Mouse (Mus musculus) heart, embryonic 16.5 days (tissue): ENCODE measurements around the gene Grb7. TPM values are rescaled to one million over a fixed set of nuclear protein-coding genes. Genes with fewer than 3 reads are reported as not detected.

Source experiments
- ATAC-seq: fragments of 200-750 bp; cut with Nextera tagmentation; replicated peaks from 2 replicates; pipeline ENCODE4 v1.8.0; 2017; ENCODE audit warnings: moderate number of reproducible peaks; ENCODE audit not compliant: insufficient read depth, low FRiP score; ENCODE audit errors: extremely low read depth
- H3K27ac ChIP-seq: fragments of 300-500 bp; sonication (generic); 2 replicates; pipeline ENCODE4 v1.5.1; 2014; ENCODE audit warnings: mild to moderate bottlenecking, low read length, control low read depth, moderate library complexity
- H3K27me3 ChIP-seq: fragments of 300-500 bp; sonication (generic); 2 replicates; pipeline ENCODE4 v1.6.1; 2014; ENCODE audit warnings: low read length, mixed read lengths; ENCODE audit not compliant: control insufficient read depth, insufficient read depth
- H3K36me3 ChIP-seq: fragments of 300-500 bp; sonication (generic); 2 replicates; pipeline ENCODE4 v1.6.1; 2014; ENCODE audit not compliant: control insufficient read depth, insufficient read depth
- H3K4me1 ChIP-seq: fragments of 300-500 bp; sonication (generic); 2 replicates; pipeline ENCODE4 v1.6.1; 2014; ENCODE audit warnings: low read length, mixed read lengths; ENCODE audit not compliant: control insufficient read depth, insufficient read depth
- H3K4me2 ChIP-seq: fragments of 300-500 bp; sonication (generic); 2 replicates; pipeline ENCODE4 v1.6.1; 2014; ENCODE audit warnings: low read depth, mild to moderate bottlenecking, control low read depth, low read length
- H3K4me3 ChIP-seq: fragments of 300-500 bp; sonication (generic); 2 replicates; pipeline ENCODE4 v1.5.1; 2014; ENCODE audit warnings: mild to moderate bottlenecking, control low read depth, low read length
- H3K9ac ChIP-seq: fragments of 300-500 bp; sonication (generic); 2 replicates; pipeline ENCODE4 v1.6.1; 2014; ENCODE audit warnings: low read length, control low read depth
- H3K9me3 ChIP-seq: fragments of 300-500 bp; sonication (generic); replicated peaks from 2 replicates; pipeline ENCODE4 v1.6.1; 2016; ENCODE audit warnings: low read length; ENCODE audit not compliant: control insufficient read depth
- WGBS: fragments of 180-500 bp; shearing (Covaris S2); extraction: QIAGEN DNeasy Blood & Tissue Kit; methylation state at CpG from one replicate; pipeline ENCODE4 v1.1.7; 2014; 5-methylcytosine and 5-hydroxymethylcytosine counted together
- polyA plus RNA-seq: library from polyadenylated mRNA; unstranded; fragments of >200 nt; fragmentation: Nextera tagmentation; extraction: Ambion mirVana; gene quantifications from 2 replicates; pipeline ENCODE4 v1.2.1, GENCODE M21; 2015

Gene Grb7
- polyA plus RNA-seq, 1 experiment from 2014 or later, result 1.9 TPM

DNA sequence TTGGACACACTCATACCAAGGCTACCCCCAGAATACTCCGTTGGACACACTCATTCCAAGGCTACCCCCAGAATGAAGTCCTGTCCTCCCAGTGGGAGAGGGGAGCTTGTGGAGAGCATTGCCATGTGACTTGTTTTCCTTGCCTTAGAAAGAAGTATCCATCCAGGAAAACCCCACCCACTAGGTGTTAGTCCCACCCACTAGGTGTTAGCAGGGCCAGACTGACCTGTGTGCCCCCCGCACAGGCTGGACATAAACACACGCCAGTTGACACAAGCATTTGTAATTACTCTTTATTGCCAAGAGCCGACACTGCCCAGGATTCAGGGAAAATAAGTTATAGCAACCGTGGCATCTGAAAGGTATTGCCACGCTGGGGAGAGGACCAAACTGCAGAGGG lies 8.8 kb upstream of the Grb7 start:
- H3K36me3 ChIP-seq, result peaks cover 17% of the 10 kb centered on the region
- H3K9ac ChIP-seq, result no peak overlapping the region
- no peak overlapping the region for H3K4me3 ChIP-seq
- H3K4me2 ChIP-seq, result no peak overlapping the region
- no peaks in the 10 kb centered on the region for H3K27me3 ChIP-seq
- 81% methylated on average over 6 of the region's 6 CpGs for WGBS
- H3K9me3 ChIP-seq, result no peaks in the 10 kb centered on the region
- ATAC-seq, result no peak
- H3K27ac ChIP-seq, result no peak overlapping the region
- H3K4me1 ChIP-seq, result peaks cover 3% of the 10 kb centered on the region; the same call in 1 of the 2 replicates

DNA sequence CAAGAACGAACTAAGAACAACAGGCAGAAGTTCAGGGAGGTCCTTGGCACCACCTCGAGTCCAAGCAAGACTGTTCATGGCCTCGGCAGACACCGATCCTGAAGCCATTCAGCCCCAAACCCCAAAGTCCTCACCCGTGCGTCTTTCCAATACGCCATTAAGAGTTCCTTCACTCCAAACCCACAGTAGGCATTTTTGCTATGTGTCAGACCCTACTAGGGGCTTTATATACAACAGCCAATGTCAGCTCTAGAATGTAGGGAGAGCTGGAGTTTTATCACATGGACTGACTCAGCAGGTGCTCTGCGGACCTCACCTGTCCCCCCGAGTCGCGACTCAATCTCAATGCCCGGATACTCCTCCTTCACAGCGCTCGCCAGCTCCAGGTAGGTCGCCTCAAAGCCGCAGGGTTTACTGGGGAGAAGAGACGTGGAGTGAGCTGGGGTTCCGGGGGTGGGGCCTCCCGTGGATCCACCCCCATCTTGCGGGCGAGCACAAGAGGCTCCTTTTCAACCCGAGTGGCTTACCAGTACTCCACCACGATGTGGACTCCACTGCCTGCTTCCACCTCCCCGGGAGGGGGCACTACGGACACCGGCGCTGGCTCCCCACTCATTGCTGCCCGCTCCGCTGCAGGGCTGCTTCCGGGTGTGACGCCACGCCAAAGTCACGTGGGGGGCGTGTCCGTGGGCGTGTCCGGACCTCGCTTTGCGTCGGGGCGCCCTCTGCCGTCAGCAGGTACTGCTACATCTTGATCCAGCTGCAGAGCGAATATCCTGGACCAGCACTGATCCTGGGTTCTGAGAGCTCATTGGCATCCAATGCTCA lies 7.6 kb upstream of the Grb7 start, which contains the start of gene Mien1:
Gene Mien1, minus strand, starts transcription at position 661 of the 828 bp plus-strand sequence.
- Histone ChIP-seq H3K27ac (peak within 1 kb of the TSS; percentile 54), H3K4me2 (peak within 1 kb of the TSS; percentile 88), H3K36me3 (peaks cover 10% of the 10 kb centered on the region), H3K4me3 (peak within 1 kb of the TSS; percentile 69), H3K27me3 (no peaks in the 10 kb centered on the region), H3K4me1 (peaks cover 3% of the 10 kb centered on the region; the same call in 1 of the 2 replicates), H3K9me3 (no peaks in the 10 kb centered on the region), H3K9ac (peak within 1 kb of the TSS; percentile 71)
- 2% methylated on average over 43 of the region's 43 CpGs for WGBS
- peak; percentile 90 for ATAC-seq

DNA sequence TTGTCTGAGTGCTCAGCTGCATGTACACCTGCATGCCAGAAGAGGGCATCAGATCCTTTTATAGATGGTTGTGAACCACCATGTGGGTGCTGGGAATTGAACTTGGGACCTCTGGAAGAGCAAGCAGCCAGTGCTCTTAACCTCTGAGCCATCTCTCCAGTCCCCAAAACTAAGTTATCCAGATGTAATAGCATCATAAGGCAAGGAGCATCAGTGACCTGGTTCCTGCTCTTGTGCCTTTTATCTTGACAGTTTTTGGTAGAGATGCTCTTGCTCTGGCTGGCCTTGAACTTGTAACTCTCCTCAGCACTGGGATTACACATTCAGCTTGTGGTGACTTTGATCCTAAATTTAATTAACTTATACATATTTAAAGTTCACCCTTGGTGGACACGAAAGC lies 2.5 kb upstream of the Grb7 start:
- Histone ChIP-seq H3K4me2 (no peak overlapping the region), H3K36me3 (no peaks in the 10 kb centered on the region), H3K27me3 (peaks cover 5% of the 10 kb centered on the region), H3K9ac (no peak overlapping the region), H3K4me3 (no peak overlapping the region), H3K9me3 (no peaks in the 10 kb centered on the region), H3K4me1 (peaks cover 14% of the 10 kb centered on the region), H3K27ac (no peak overlapping the region)
- no peak for ATAC-seq
- 91% methylated on average over 1 of the region's 1 CpGs for WGBS

DNA sequence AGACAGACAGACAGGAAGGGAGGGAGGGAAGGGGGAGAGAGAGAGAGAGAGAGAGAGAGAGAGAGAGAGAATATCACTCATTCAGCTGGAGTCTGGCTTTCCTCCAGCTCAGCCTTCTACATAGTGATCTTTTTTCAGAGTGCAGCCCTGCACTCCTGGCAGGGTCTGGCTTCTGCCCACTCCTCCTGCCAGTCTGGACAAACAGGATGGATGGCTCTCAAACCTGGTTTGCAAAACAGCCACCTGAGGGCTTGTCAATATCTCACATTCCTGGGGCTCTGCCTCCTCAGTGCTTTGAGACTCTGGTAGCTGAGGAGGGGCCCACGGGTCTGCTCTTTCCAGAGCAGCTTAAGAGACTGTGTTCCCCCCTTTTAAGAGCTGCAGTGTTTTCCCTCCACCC lies 956 bp upstream of the Grb7 start:
- no peak overlapping the region for H3K27ac ChIP-seq
- H3K9ac ChIP-seq, result no peak overlapping the region
- 26% methylated on average over 1 of the region's 1 CpGs for WGBS
- H3K4me2 ChIP-seq, result no peak overlapping the region
- H3K27me3 ChIP-seq, result peaks cover 5% of the 10 kb centered on the region
- no peak for ATAC-seq
- H3K36me3 ChIP-seq, result no peaks in the 10 kb centered on the region
- peaks cover 14% of the 10 kb centered on the region for H3K4me1 ChIP-seq
- H3K9me3 ChIP-seq, result no peaks in the 10 kb centered on the region
- no peak overlapping the region for H3K4me3 ChIP-seq

DNA sequence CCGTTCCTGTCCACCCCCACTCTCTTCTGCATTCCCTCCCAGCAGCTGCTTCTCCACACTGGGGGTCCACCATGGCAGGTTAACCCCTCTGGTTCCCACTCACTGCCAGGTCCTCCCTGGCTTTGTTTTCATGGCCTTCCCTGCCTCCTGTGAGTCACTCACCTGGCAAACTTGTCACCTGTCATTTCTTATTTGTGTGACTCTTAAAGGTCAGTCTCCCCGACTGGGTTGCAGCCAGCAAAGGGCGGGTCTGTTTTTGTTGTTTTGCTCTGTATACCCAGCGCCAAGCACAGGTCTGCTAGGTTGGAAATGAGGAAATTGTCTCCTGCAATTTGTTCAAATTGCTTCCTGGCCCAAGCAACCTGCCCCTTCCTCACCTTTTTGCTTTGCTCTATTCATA lies 515 bp upstream of the Grb7 start:
- WGBS, result 68% methylated on average over 4 of the region's 4 CpGs
- Histone ChIP-seq H3K4me1 (peaks cover 18% of the 10 kb centered on the region), H3K9ac (no peak overlapping the region), H3K36me3 (no peaks in the 10 kb centered on the region), H3K27ac (no peak overlapping the region), H3K9me3 (no peaks in the 10 kb centered on the region), H3K4me3 (no peak overlapping the region), H3K4me2 (no peak overlapping the region), H3K27me3 (peaks cover 5% of the 10 kb centered on the region)
- ATAC-seq, result no peak

DNA sequence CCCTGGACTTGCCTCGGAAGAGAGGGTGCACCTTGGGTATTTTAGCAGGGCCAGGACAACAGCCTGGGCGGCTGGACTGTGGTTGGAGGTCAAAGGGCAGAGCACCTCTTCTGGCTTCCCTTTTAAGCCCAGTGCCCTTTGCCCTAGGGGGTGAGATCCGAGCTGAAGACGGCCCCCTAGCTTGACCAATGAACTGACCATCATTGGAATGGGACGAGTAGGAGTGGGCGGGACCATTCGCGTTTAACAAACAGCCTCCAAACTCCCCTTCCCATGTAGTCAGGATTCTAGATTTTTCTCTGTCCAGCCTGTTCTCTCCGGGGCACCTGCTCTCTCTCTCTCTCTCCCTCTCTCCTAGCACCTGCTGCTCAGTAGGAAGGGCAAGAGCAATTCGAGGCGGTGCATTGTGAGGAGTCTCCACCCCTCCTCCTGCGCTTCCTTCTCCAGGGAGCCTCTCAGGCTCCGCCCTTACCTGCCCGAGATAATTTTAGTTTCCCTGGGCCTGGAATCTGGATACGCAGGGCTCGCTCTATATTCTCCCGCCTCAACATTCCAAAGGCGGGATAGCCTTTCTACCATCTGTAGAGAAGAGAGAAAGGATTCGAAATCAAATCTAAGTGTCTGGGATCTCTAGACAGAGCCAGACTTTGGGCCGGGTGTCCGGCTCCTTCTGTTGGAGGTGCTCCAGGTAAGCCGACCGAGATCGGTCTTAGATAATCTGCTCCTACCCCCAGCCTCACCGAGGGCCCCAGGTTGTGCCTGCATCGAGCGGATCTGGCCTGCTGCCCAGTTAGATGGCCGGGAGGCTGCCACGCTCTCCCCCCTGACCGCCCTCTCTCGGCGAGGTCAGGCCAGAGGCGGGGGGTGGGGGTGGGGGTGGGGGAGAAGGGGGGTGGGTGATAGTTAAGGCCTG lies 624 bp downstream of the Grb7 start:
- Histone ChIP-seq H3K27me3 (peaks cover 5% of the 10 kb centered on the region), H3K4me2 (peak overlapping the region; percentile 47), H3K4me1 (peaks cover 18% of the 10 kb centered on the region), H3K36me3 (no peaks in the 10 kb centered on the region), H3K27ac (no peak overlapping the region), H3K4me3 (peak overlapping the region; percentile 24), H3K9me3 (no peaks in the 10 kb centered on the region), H3K9ac (peak overlapping the region; percentile 5)
- 3% methylated on average over 33 of the region's 33 CpGs for WGBS
- no peak for ATAC-seq

DNA sequence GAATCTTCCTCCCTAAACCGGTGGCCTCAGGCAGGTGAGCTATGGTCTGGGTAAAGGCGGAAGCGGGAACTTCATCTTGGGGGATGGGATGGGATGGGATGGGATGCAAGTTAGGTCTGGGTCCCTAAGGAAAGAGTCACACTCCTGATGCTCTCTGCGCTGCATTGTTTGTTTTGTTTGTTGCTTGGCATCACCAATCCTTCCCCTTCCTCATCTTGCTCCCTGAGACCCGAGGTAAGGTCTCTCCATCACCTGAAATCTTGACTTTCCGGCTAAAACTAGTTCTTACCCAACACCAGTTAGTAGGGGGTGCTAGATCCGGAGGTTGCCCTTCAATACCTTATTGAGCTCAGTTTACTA lies 1.3 kb downstream of the Grb7 start:
- WGBS, result 18% methylated on average over 7 of the region's 7 CpGs
- Histone ChIP-seq H3K27me3 (peaks cover 5% of the 10 kb centered on the region), H3K9ac (peak overlapping the region; percentile 5), H3K27ac (no peak overlapping the region), H3K4me3 (peak overlapping the region; percentile 24), H3K9me3 (no peaks in the 10 kb centered on the region), H3K36me3 (no peaks in the 10 kb centered on the region), H3K4me2 (peak overlapping the region; percentile 47), H3K4me1 (peaks cover 18% of the 10 kb centered on the region)
- ATAC-seq, result no peak

DNA sequence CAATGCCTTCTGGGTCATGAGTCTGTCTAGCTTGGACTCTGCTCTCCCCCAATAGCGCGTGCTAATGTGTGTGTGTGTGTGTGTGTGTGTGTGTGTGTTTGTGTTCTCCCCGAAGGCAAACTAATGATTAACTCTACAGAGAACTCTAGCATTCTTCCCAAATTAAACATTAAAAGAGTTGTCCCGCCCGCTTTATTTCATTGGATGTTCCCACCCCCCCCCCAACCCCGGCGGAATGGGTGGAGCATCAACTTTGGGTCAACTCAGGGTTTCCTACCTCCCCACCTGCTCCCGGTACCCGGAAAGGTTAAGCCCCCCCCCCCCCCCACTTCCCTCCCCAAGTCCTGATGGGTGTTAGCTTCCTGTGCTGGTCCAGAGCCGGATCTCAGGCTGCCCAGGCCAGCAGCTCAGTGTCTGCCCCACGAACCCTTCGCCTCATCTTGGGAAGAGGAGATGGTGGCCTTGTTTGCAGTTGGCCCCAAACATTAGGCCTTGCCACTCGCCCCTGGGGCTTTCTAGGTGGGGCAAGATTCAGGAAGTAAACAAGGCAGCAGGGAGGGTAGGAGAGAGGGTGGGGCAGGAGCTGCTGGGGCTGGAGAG lies 2.1 kb downstream of the Grb7 start:
- WGBS, result 48% methylated on average over 13 of the region's 13 CpGs
- Histone ChIP-seq H3K9ac (no peak overlapping the region), H3K4me2 (no peak overlapping the region), H3K27ac (no peak overlapping the region), H3K36me3 (no peaks in the 10 kb centered on the region), H3K9me3 (no peaks in the 10 kb centered on the region), H3K27me3 (peaks cover 5% of the 10 kb centered on the region), H3K4me3 (no peak overlapping the region), H3K4me1 (peaks cover 18% of the 10 kb centered on the region)
- no peak for ATAC-seq
